Mouse (Mus musculus): ENCODE measurements around the gene Ptpn14. TPM values are rescaled to one million over a fixed set of nuclear protein-coding genes. Genes with fewer than 3 reads are reported as not detected.

Ptpn14 gene
- polyA plus RNA-seq, 1 experiment from 2014 or later: 1.5 TPM

DNA sequence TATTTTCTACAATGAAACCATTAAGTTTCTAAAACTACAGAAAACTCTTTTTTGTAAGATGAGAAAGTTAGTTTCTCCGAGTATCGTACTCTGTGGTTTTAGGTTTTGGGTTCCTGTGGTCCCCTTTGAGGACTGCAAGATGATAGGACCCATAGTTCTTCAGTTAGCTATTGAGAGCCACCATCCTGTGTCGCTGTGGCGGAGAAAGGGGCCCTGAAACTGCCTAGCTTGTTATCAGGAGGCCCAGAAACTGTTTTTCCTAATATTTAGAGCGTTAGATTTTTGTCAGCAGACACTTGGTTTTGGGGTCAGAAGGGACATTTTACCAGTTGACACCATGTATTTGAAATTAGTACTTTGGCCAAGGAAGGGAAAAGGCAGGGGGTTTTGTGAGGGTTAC lies 127.7 kb downstream of the Ptpn14 start:
- Histone ChIP-seq H3K4me2 (replicated peaks; ENCODE audit: low read depth) (no peak overlapping the region), H3K27me3 (replicated peaks; ENCODE audit: control insufficient read depth, insufficient read depth, low read length) (no peaks in the 10 kb centered on the region), H3K9me3 (ENCODE audit: control insufficient read depth) (no peaks in the 10 kb centered on the region), H3K4me3 (ENCODE audit: low read depth, low read length) (no peak overlapping the region), H3K36me3 (ENCODE audit: control insufficient read depth, insufficient read depth) (no peaks in the 10 kb centered on the region), H3K4me1 (replicated peaks; ENCODE audit: control insufficient read depth, insufficient read depth, low read length) (no peaks in the 10 kb centered on the region), H3K27ac (ENCODE audit: low read depth, low read length) (no peak overlapping the region), H3K9ac (ENCODE audit: low read depth, low read length) (no peak overlapping the region)
- ATAC-seq: no peak
- TF ChIP-seq CTCF (IDR thresholded peaks at IDR 0.05; ENCODE audit: low read depth): no peak
- WGBS: 95% methylated on average over 5 of the region's 5 CpGs

DNA sequence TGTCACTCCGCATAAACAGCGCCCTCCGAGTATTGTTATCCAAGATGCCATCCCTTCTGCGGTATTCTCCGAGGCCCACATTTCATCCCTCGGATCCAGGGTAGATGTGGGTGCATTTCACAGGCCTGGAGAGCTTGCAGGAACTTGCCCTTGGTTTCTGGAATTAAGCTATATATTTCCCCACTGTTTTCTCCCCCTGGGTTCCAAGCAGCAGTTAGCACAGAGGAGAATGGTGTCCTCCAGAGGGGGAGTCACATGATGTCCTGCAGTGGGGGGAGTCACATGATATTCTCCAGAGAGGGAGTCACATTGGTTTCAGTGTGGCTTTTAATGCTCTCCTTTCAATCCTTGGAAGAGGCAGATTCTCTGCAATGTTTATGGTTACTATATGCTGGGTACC lies 130.3 kb downstream of the Ptpn14 start:
- H3K27me3 ChIP-seq (replicated peaks; ENCODE audit: control insufficient read depth, insufficient read depth, low read length): no peaks in the 10 kb centered on the region
- no peak for ATAC-seq
- H3K9ac ChIP-seq (ENCODE audit: low read depth, low read length): no peak overlapping the region
- H3K4me3 ChIP-seq (ENCODE audit: low read depth, low read length): no peak overlapping the region
- TF ChIP-seq CTCF (IDR thresholded peaks at IDR 0.05; ENCODE audit: low read depth): no peak
- H3K4me2 ChIP-seq (replicated peaks; ENCODE audit: low read depth): no peak overlapping the region
- WGBS: 88% methylated on average over 6 of the region's 6 CpGs
- H3K9me3 ChIP-seq (ENCODE audit: control insufficient read depth): no peaks in the 10 kb centered on the region
- H3K36me3 ChIP-seq (ENCODE audit: control insufficient read depth, insufficient read depth): no peaks in the 10 kb centered on the region; the same call in 1 of the 2 replicates
- no peak overlapping the region for H3K27ac ChIP-seq (ENCODE audit: low read depth, low read length)
- H3K4me1 ChIP-seq (replicated peaks; ENCODE audit: control insufficient read depth, insufficient read depth, low read length): no peaks in the 10 kb centered on the region

DNA sequence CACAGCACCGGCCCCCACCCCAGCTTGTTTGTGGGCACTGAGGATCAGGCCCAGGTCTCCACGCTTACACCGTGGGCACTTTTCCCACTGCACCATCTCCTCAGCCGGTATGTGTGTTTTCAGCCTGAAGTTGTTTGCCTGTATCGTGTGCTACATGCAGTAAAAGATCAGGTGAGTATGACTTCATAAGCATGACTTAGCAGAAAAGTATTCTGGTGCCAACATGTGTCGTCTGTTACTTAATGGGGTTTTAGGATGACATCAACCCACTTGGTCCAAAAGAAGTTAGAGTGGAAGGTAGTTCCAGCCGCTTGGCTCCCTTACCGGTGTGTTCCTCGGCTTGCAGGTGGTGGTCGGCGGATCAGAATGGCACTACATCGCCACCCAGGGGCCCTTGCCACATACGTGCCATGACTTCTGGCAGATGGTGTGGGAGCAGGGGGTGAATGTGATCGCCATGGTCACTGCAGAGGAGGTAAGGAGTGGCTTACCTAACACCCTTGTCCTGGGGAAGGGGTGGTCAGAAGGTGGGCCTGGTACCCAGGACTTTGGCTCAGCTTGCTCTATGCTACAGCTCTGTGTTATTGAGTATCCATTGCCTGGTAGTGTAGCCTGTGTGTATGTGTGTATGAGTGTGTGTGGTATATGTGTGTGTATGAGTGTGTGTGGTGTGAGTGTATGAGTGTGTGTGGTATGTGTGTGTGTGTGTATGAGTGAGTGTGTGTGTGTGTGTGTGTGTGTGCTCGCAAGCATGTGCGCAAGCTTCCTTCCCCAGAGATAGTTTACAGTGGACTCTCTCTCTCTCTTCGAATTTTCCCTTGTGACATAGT lies 132.3 kb downstream of the Ptpn14 start:
- Histone ChIP-seq H3K9me3 (ENCODE audit: control insufficient read depth) (no peaks in the 10 kb centered on the region), H3K36me3 (ENCODE audit: control insufficient read depth, insufficient read depth) (peaks cover 5% of the 10 kb centered on the region), H3K4me1 (replicated peaks; ENCODE audit: control insufficient read depth, insufficient read depth, low read length) (no peaks in the 10 kb centered on the region), H3K27ac (ENCODE audit: low read depth, low read length) (no peak overlapping the region), H3K9ac (ENCODE audit: low read depth, low read length) (no peak overlapping the region), H3K4me3 (ENCODE audit: low read depth, low read length) (no peak overlapping the region), H3K4me2 (replicated peaks; ENCODE audit: low read depth) (no peak overlapping the region), H3K27me3 (replicated peaks; ENCODE audit: control insufficient read depth, insufficient read depth, low read length) (no peaks in the 10 kb centered on the region)
- ATAC-seq: peak; percentile 37
- peak; percentile 57 for TF ChIP-seq CTCF (IDR thresholded peaks at IDR 0.05; ENCODE audit: low read depth)
- WGBS: 76% methylated on average over 17 of the region's 17 CpGs

DNA sequence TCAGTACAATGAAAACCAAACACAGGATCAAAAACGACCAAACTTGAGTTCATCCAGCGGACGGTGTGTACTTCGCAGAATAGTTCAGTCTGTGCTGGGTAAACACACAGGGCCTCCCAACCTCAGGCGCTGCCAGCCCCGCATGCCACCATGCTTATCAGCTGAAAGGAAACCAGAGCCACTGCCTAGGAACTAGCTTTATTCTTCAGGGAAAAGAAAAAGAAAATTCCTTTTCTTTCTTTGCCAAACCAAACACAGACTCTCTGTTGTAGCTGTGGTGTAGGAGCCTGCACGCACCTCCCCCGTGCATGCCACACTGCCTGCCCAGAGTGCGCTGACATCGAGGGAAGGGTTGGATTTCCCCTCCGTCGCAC lies 132.9 kb downstream of the Ptpn14 start:
- ATAC-seq: peak; percentile 37; the same call in 1 of the 2 replicates
- no peak for TF ChIP-seq CTCF (IDR thresholded peaks at IDR 0.05; ENCODE audit: low read depth)
- no peak overlapping the region for H3K4me3 ChIP-seq (ENCODE audit: low read depth, low read length)
- H3K4me2 ChIP-seq (replicated peaks; ENCODE audit: low read depth): no peak overlapping the region
- H3K36me3 ChIP-seq (ENCODE audit: control insufficient read depth, insufficient read depth): peaks cover 5% of the 10 kb centered on the region
- H3K4me1 ChIP-seq (replicated peaks; ENCODE audit: control insufficient read depth, insufficient read depth, low read length): no peaks in the 10 kb centered on the region
- H3K9ac ChIP-seq (ENCODE audit: low read depth, low read length): no peak overlapping the region
- 62% methylated on average over 12 of the region's 12 CpGs for WGBS
- no peaks in the 10 kb centered on the region for H3K9me3 ChIP-seq (ENCODE audit: control insufficient read depth)
- H3K27me3 ChIP-seq (replicated peaks; ENCODE audit: control insufficient read depth, insufficient read depth, low read length): no peaks in the 10 kb centered on the region
- H3K27ac ChIP-seq (ENCODE audit: low read depth, low read length): no peak overlapping the region

DNA sequence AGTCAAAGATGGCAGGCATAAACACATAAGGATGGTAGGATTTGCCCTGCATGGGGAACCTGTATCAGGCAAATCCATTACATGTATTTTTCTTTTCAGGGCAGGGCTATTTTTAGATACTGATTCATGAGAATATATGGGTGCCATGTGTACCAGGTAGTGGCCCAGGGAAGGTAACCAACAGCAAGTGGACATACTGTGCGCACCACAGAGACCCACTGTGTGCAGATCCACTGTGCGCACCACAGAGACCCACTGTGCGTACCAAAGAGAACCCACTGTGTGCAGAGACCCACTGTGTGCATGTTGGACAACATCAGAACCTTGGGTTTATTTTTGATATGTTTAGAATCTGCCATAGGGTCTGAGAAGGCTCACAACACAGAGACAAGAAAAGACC lies 135.7 kb downstream of the Ptpn14 start:
- peaks cover 2% of the 10 kb centered on the region; the same call in 1 of the 2 replicates for H3K4me1 ChIP-seq (replicated peaks; ENCODE audit: control insufficient read depth, insufficient read depth, low read length)
- no peak for TF ChIP-seq CTCF (IDR thresholded peaks at IDR 0.05; ENCODE audit: low read depth)

DNA sequence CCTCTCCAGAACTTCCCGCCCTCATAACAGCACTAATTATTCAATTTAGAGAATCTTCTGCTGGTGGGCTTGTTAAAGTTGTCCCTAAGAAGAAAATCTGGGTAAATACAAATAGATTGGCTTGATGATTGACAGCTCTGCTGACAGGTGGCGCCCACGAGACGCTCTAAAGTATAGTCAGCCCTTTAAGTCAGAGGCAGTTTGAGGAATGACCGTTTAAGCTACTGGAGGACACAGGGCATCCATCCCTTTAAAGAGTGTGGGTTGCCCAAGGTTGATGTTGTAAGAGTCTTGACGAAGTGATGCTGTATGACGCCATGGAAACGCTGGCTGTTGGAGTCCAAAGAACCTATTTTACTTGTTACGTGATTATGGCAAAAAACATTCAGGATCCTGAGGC lies 136.2 kb downstream of the Ptpn14 start:
- ATAC-seq: no peak
- TF ChIP-seq CTCF (IDR thresholded peaks at IDR 0.05; ENCODE audit: low read depth): peak; percentile 47
- no peaks in the 10 kb centered on the region for H3K9me3 ChIP-seq (ENCODE audit: control insufficient read depth)

More for the DNA sequence above, 135.7 kb downstream of the Ptpn14 start:
- 94% methylated on average over 3 of the region's 3 CpGs for WGBS
- Histone ChIP-seq H3K27me3 (replicated peaks; ENCODE audit: control insufficient read depth, insufficient read depth, low read length) (no peaks in the 10 kb centered on the region), H3K9me3 (ENCODE audit: control insufficient read depth) (no peaks in the 10 kb centered on the region), H3K4me2 (replicated peaks; ENCODE audit: low read depth) (no peak overlapping the region), H3K9ac (ENCODE audit: low read depth, low read length) (no peak overlapping the region), H3K4me3 (ENCODE audit: low read depth, low read length) (no peak overlapping the region), H3K27ac (ENCODE audit: low read depth, low read length) (no peak overlapping the region), H3K36me3 (ENCODE audit: control insufficient read depth, insufficient read depth) (peaks cover 5% of the 10 kb centered on the region)
- no peak for ATAC-seq

More for the DNA sequence above, 136.2 kb downstream of the Ptpn14 start:
- Histone ChIP-seq H3K27me3 (replicated peaks; ENCODE audit: control insufficient read depth, insufficient read depth, low read length) (no peaks in the 10 kb centered on the region), H3K36me3 (ENCODE audit: control insufficient read depth, insufficient read depth) (peaks cover 5% of the 10 kb centered on the region), H3K9ac (ENCODE audit: low read depth, low read length) (no peak overlapping the region), H3K27ac (ENCODE audit: low read depth, low read length) (no peak overlapping the region), H3K4me1 (replicated peaks; ENCODE audit: control insufficient read depth, insufficient read depth, low read length) (peaks cover 2% of the 10 kb centered on the region; the same call in 1 of the 2 replicates), H3K4me3 (ENCODE audit: low read depth, low read length) (no peak overlapping the region), H3K4me2 (replicated peaks; ENCODE audit: low read depth) (no peak overlapping the region)
- WGBS: 77% methylated on average over 9 of the region's 9 CpGs
